In the genomic region with DNA sequence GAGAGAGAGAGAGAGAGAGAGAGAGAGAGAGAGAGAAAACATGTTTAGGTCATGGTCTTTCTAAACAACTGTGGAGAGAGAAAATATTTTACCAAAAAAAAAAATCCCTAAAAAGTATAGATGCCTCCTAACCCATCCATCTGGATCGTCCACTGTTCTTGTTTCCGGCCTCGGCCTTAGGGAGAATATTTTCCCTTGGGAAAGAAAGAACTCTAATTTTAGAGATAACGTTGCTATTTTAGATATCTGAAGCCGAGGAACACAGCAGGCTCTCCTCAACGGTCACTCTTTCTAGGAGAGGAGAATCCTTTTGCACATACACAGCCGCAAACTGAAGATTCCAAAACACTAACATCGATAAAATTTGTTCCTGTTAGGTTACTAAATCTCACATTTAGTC, we compare ENCODE assay signal across 30 mouse cellular contexts.
A peak's percentile ranks its signal among the peaks of the same experiment; 100 is the strongest.
DNase-seq lines count a peak whose midpoint lies in the region; ATAC-seq lines count a peak whose summit lies in the region.
"Had no signal": no experiment of that assay in that cellular context is flagged by ENCODE, and none has a peak within 500 bp of the region (broad histone marks: within the 10 kb centered on the region; RNA-seq: fewer than 3 reads in every experiment).

No protein-coding gene starts in this region.

- intact Hi-C loops in heart, postnatal 25 days (cut with DNase I) = no loop called here

- ATAC-seq in heart, embryonic 14.5 days (ENCODE audit: insufficient number of reproducible peaks, insufficient read depth, low FRiP score, low read depth) = no peak
- no peak for ATAC-seq in midbrain, embryonic 11.5 days (ENCODE audit: low FRiP score)
- ATAC-seq in midbrain, embryonic 13.5 days = no peak
- no peak for ATAC-seq in granulocyte monocyte progenitor cell, adult 5-6 weeks (replicated peaks; ENCODE audit: poor library complexity, severe bottlenecking)
- ATAC-seq: forebrain, embryonic 15.5 days; intestine, embryonic 16.5 days had no signal

- 0 out of 4 replicates have a peak overlapping the region, but pooled peaks of 1 of the 2 experiments have one; percentile 3 for H3K27ac ChIP-seq in heart, embryonic 14.5 days (replicated peaks in 1 of 2; ENCODE audit: control insufficient read depth in 1 of 2, insufficient read depth in 1 of 2, low read depth in 2 of 2, low read length in 2 of 2)
- H3K27ac ChIP-seq in midbrain, embryonic 11.5 days (ENCODE audit: low read depth, low read length) = no peak overlapping the region
- no peak overlapping the region for H3K27ac ChIP-seq in midbrain, embryonic 13.5 days
- H3K27ac ChIP-seq: embryonic facial prominence, embryonic 13.5 days; forebrain, embryonic 10.5 days; forebrain, embryonic 15.5 days; hindbrain, embryonic 13.5 days; layer of hippocampus, adult 2 months; left cerebral cortex, adult 2 months; limb, embryonic 12.5 days; liver, embryonic 15.5 days; midbrain, embryonic 10.5 days; neural tube, embryonic 12.5 days; stomach, postnatal 0 days had no signal

- H3K4me2 ChIP-seq in heart, embryonic 14.5 days (ENCODE audit: low read length) = peak overlapping the region; percentile 9; the same call in 1 of the 2 replicates
- no peak overlapping the region for H3K4me2 ChIP-seq in midbrain, embryonic 11.5 days
- H3K4me2 ChIP-seq in midbrain, embryonic 13.5 days (replicated peaks) = no peak overlapping the region
- H3K4me2 ChIP-seq: embryonic facial prominence, embryonic 13.5 days; forebrain, embryonic 15.5 days; hindbrain, embryonic 13.5 days; limb, embryonic 12.5 days; liver, embryonic 15.5 days; neural tube, embryonic 12.5 days had no signal

- no peak overlapping the region for H3K9ac ChIP-seq in heart, embryonic 14.5 days (ENCODE audit: low read length)
- no peak overlapping the region for H3K9ac ChIP-seq in midbrain, embryonic 11.5 days (ENCODE audit: low read length)
- H3K9ac ChIP-seq in midbrain, embryonic 13.5 days (replicated peaks) = no peak overlapping the region
- H3K9ac ChIP-seq: embryonic facial prominence, embryonic 13.5 days; forebrain, embryonic 15.5 days; hindbrain, embryonic 13.5 days; limb, embryonic 12.5 days; liver, embryonic 15.5 days; neural tube, embryonic 12.5 days had no signal

- no peaks in the 10 kb centered on the region for H3K27me3 ChIP-seq in heart, embryonic 14.5 days (ENCODE audit: control insufficient read depth, insufficient read depth, low read length)
- H3K27me3 ChIP-seq in midbrain, embryonic 11.5 days (ENCODE audit: control insufficient read depth, insufficient read depth, low read length) = no peaks in the 10 kb centered on the region
- H3K27me3 ChIP-seq in midbrain, embryonic 13.5 days = no peaks in the 10 kb centered on the region
- H3K27me3 ChIP-seq: embryonic facial prominence, embryonic 13.5 days; forebrain, embryonic 15.5 days; hindbrain, embryonic 13.5 days; limb, embryonic 12.5 days; liver, embryonic 15.5 days; neural tube, embryonic 12.5 days had no signal

- no peak overlapping the region for H3K4me3 ChIP-seq in heart, embryonic 14.5 days (ENCODE audit: control insufficient read depth in 1 of 2, insufficient read depth in 1 of 2, low read depth in 1 of 2, low read length in 2 of 2)
- no peak overlapping the region for H3K4me3 ChIP-seq in midbrain, embryonic 11.5 days (ENCODE audit: low read depth, low read length)
- H3K4me3 ChIP-seq in midbrain, embryonic 13.5 days (replicated peaks) = no peak overlapping the region
- H3K4me3 ChIP-seq: embryonic facial prominence, embryonic 13.5 days; forebrain, embryonic 10.5 days; forebrain, embryonic 15.5 days; hindbrain, embryonic 13.5 days; layer of hippocampus, adult 2 months; left cerebral cortex, adult 2 months; limb, embryonic 12.5 days; liver, embryonic 15.5 days; midbrain, embryonic 10.5 days; myocyte; neural tube, embryonic 12.5 days had no signal

- peaks cover 81% of the 10 kb centered on the region for H3K36me3 ChIP-seq in heart, embryonic 14.5 days (ENCODE audit: control insufficient read depth, insufficient read depth, low read length)
- no peaks in the 10 kb centered on the region; the same call in 1 of the 2 replicates for H3K36me3 ChIP-seq in midbrain, embryonic 11.5 days (ENCODE audit: control insufficient read depth, insufficient read depth, low read length)
- peaks cover 9% of the 10 kb centered on the region; the same call in 1 of the 2 replicates for H3K36me3 ChIP-seq in midbrain, embryonic 13.5 days
- H3K36me3 ChIP-seq: forebrain, embryonic 15.5 days; liver, embryonic 15.5 days had no signal

- WGBS in heart, embryonic 14.5 days = 15% methylated on average over 8 of the region's 8 CpGs
- WGBS in midbrain, embryonic 11.5 days = 88% methylated on average over 8 of the region's 8 CpGs
- WGBS in midbrain, embryonic 13.5 days = 95% methylated on average over 8 of the region's 8 CpGs

- no peak for DNase-seq in heart, postnatal 25 days (ENCODE audit: low spot score)
- peak; percentile 12 for DNase-seq in kidney, postnatal 14 days
- DNase-seq in kidney, postnatal 4 days = no peak
- DNase-seq in midbrain, embryonic 11.5 days (ENCODE audit: low spot score, missing footprints) = peak; percentile 2
- DNase-seq: adrenal gland, postnatal 25 days; B cell, adult 2 months; cerebellum, adult 18-20 months; cerebellum, postnatal 10 days; heart, postnatal 10 days; kidney, adult 8-10 months; kidney, postnatal 10 days; right cerebral cortex, adult 18-20 months; thymus, adult 18-20 months; thymus, postnatal 25 days had no signal

- no peaks in the 10 kb centered on the region for H3K9me3 ChIP-seq in heart, embryonic 14.5 days (ENCODE audit: control insufficient read depth, low read length)
- no peaks in the 10 kb centered on the region for H3K9me3 ChIP-seq in midbrain, embryonic 11.5 days (ENCODE audit: control insufficient read depth, low read length)
- no peaks in the 10 kb centered on the region for H3K9me3 ChIP-seq in midbrain, embryonic 13.5 days
- H3K9me3 ChIP-seq: embryonic facial prominence, embryonic 13.5 days; forebrain, embryonic 10.5 days; forebrain, embryonic 15.5 days; hindbrain, embryonic 13.5 days; limb, embryonic 12.5 days; liver, embryonic 15.5 days; midbrain, embryonic 10.5 days; neural tube, embryonic 12.5 days had no signal

- H3K4me1 ChIP-seq in heart, embryonic 14.5 days (ENCODE audit: control insufficient read depth in 2 of 2, insufficient read depth in 2 of 2, low read length in 2 of 2) = peaks cover 2 to 17% of the 10 kb centered on the region in 2 experiments; a peak in 3 of 4 replicates
- H3K4me1 ChIP-seq in midbrain, embryonic 11.5 days (ENCODE audit: control insufficient read depth, insufficient read depth, low read length) = no peaks in the 10 kb centered on the region
- no peaks in the 10 kb centered on the region for H3K4me1 ChIP-seq in midbrain, embryonic 13.5 days (replicated peaks)
- H3K4me1 ChIP-seq: forebrain, embryonic 15.5 days; hindbrain, embryonic 13.5 days; limb, embryonic 12.5 days; liver, embryonic 15.5 days; neural tube, embryonic 12.5 days had no signal

Comparison
In these comparisons a context has a peak if more than half of its experiments do, and no peak if none do; other contexts are left out.
1. DNase-seq: peak in kidney, postnatal 14 days (single experiment) and midbrain, embryonic 11.5 days (single experiment); none in heart, postnatal 25 days (single experiment) and kidney, postnatal 4 days (0 of 2).